Mouse (Mus musculus) midbrain, postnatal 0 days (tissue): ENCODE data around the gene H2-Ke6. TPM values are rescaled to one million over a fixed set of nuclear protein-coding genes. Genes with fewer than 3 reads are reported as not detected.
A peak's percentile ranks its signal among the peaks of the same experiment; 100 is the strongest.

ENCODE experiments used
- ATAC-seq: fragments of 200-750 bp; cut with Nextera tagmentation; 2 replicates; pipeline ENCODE4 v1.8.0; 2017; ENCODE audit warnings: moderate number of reproducible peaks, mild to moderate bottlenecking, moderate TSS enrichment, moderate library complexity; ENCODE audit not compliant: low FRiP score
- DNase-seq: peaks from one replicate; pipeline ENCODE4 v3.0.0-alpha.2; 2015; ENCODE audit warnings: low spot score
- H3K27ac ChIP-seq: fragments of 300-500 bp; sonication (generic); 2 replicates; pipeline ENCODE4 v1.5.1; 2014; ENCODE audit warnings: low read depth, mild to moderate bottlenecking, low read length, mixed read lengths
- H3K27me3 ChIP-seq: fragments of 300-500 bp; sonication (generic); 2 replicates; pipeline ENCODE4 v1.6.1; 2014; ENCODE audit warnings: low read length, control low read depth, mixed read lengths; ENCODE audit not compliant: insufficient read depth
- H3K36me3 ChIP-seq: fragments of 300-500 bp; sonication (generic); 2 replicates; pipeline ENCODE4 v1.6.1; 2014; ENCODE audit warnings: low read length, control low read depth, mixed read lengths; ENCODE audit not compliant: insufficient read depth
- H3K4me1 ChIP-seq: fragments of 300-500 bp; sonication (generic); 2 replicates; pipeline ENCODE4 v1.6.1; 2014; ENCODE audit warnings: mild to moderate bottlenecking, control low read depth, antibody characterized with exemption, low read length, mixed read lengths; ENCODE audit not compliant: insufficient read depth
- H3K4me2 ChIP-seq: fragments of 300-500 bp; sonication (generic); 2 replicates; pipeline ENCODE4 v1.6.1; 2014; ENCODE audit warnings: low read depth, mild to moderate bottlenecking, low read length, mixed read lengths; ENCODE audit not compliant: poor library complexity, severe bottlenecking
- H3K4me3 ChIP-seq: fragments of 300-500 bp; sonication (generic); 2 replicates; pipeline ENCODE4 v1.5.1; 2014; ENCODE audit warnings: low read depth, mild to moderate bottlenecking, low read length, moderate library complexity
- H3K9ac ChIP-seq: fragments of 300-500 bp; sonication (generic); replicated peaks from 2 replicates; pipeline ENCODE4 v1.6.1; 2014; ENCODE audit warnings: mild to moderate bottlenecking, low read length, moderate library complexity, mixed read lengths; ENCODE audit not compliant: poor library complexity, severe bottlenecking
- H3K9me3 ChIP-seq: fragments of 300-500 bp; sonication (generic); 2 replicates; pipeline ENCODE4 v1.6.1; 2016; ENCODE audit warnings: low read length, control low read depth
- CTCF ChIP-seq: IDR thresholded peaks from 2 replicates; pipeline ENCODE4 v1.5.1; 2016; ENCODE audit warnings: antibody characterized with exemption, mild to moderate bottlenecking
- WGBS: fragments of 180-500 bp; shearing (Covaris S2); extraction: QIAGEN DNeasy Blood & Tissue Kit; methylation state at CpG from one replicate; pipeline ENCODE4 v1.1.7; 2014; 5-methylcytosine and 5-hydroxymethylcytosine counted together
- polyA plus RNA-seq: library from polyadenylated mRNA; unstranded; fragments of >200 nt; fragmentation: Nextera tagmentation; extraction: Ambion mirVana; gene quantifications from 2 replicates; pipeline ENCODE4 v1.2.1, GENCODE M21; 2015
- total RNA-seq: library from RNA; depleted of rRNA; stranded (reverse); fragments of >200 nt; gene quantifications from 2 replicates; pipeline ENCODE4 v1.2.3, GENCODE M21; 2014

H2-Ke6 gene
- total and polyA plus RNA-seq, 2 experiments from 2014 or later, result 53.6 to 58.4 TPM

- H3K27me3 ChIP-seq, result no peaks in the 10 kb centered on the region
- no peak for ATAC-seq
- H3K4me1 ChIP-seq, result no peaks in the 10 kb centered on the region
- H3K9ac ChIP-seq, result no peak overlapping the region
- DNase-seq, result no peak
- no peak overlapping the region for H3K4me3 ChIP-seq
- no peaks in the 10 kb centered on the region for H3K9me3 ChIP-seq
- WGBS, result 93% methylated on average over 5 of the region's 5 CpGs
- H3K36me3 ChIP-seq, result 0 out of 2 replicates have a peak, but pooled peaks cover 3% of the 10 kb centered on the region
- H3K27ac ChIP-seq, result no peak overlapping the region
- TF ChIP-seq CTCF, result no peak
- no peak overlapping the region for H3K4me2 ChIP-seq
These were observed 19.7 kb upstream of the H2-Ke6 start for GRCm38 (mm10) chr17:34047404-34048050.

- Histone ChIP-seq H3K4me1 (no peaks in the 10 kb centered on the region), H3K36me3 (no peaks in the 10 kb centered on the region), H3K27me3 (no peaks in the 10 kb centered on the region), H3K9ac (no peak overlapping the region), H3K4me2 (no peak overlapping the region), H3K4me3 (no peak overlapping the region), H3K9me3 (no peaks in the 10 kb centered on the region), H3K27ac (no peak overlapping the region)
- DNase-seq (no peak), ATAC-seq (no peak)
- WGBS, result 79% methylated on average over 14 of the region's 14 CpGs
- TF ChIP-seq CTCF, result no peak
These were observed 18.1 kb upstream of the H2-Ke6 start for GRCm38 (mm10) chr17:34045941-34046340.

- no peaks in the 10 kb centered on the region for H3K27me3 ChIP-seq
- no peaks in the 10 kb centered on the region for H3K4me1 ChIP-seq
- 34% methylated on average over 17 of the region's 17 CpGs for WGBS
- peak overlapping the region; percentile 28 for H3K4me3 ChIP-seq
- H3K27ac ChIP-seq, result no peak overlapping the region
- no peak for ATAC-seq
- TF ChIP-seq CTCF, result no peak
- peak overlapping the region; percentile 39; the same call in 1 of the 2 replicates for H3K9ac ChIP-seq
- H3K36me3 ChIP-seq, result peaks cover 24% of the 10 kb centered on the region
- H3K4me2 ChIP-seq, result peak overlapping the region; percentile 49
- DNase-seq, result peak; percentile 33
- H3K9me3 ChIP-seq, result no peaks in the 10 kb centered on the region
These were observed 11.9 kb upstream of the H2-Ke6 start for GRCm38 (mm10) chr17:34039562-34040450.

- WGBS, result 12% methylated on average over 28 of the region's 28 CpGs
- H3K9ac ChIP-seq, result peak within 1 kb of the TSS; percentile 39; the same call in 1 of the 2 replicates
These were observed 11.2 kb upstream of the H2-Ke6 start, which contains the start of gene Col11a2 for GRCm38 (mm10) chr17:34038878-34039561. Col11a2 (plus strand) TSS chr17:34039437.

GRCm38 (mm10) chr17:34038440-34038839 is 10.6 kb upstream of the H2-Ke6 start:
- H3K4me3 ChIP-seq, result peak overlapping the region; percentile 28
- H3K9me3 ChIP-seq, result no peaks in the 10 kb centered on the region
- 0 out of 2 replicates have a peak overlapping the region, but pooled peaks have one; percentile 39 for H3K9ac ChIP-seq
- no peak for ATAC-seq
- WGBS, result 16% methylated on average over 20 of the region's 21 CpGs
- DNase-seq, result peak; percentile 51
- H3K27ac ChIP-seq, result no peak overlapping the region
- H3K36me3 ChIP-seq, result peaks cover 24% of the 10 kb centered on the region
- H3K27me3 ChIP-seq, result no peaks in the 10 kb centered on the region
- H3K4me1 ChIP-seq, result no peaks in the 10 kb centered on the region
- TF ChIP-seq CTCF, result no peak
- peak overlapping the region; percentile 49 for H3K4me2 ChIP-seq

More at GRCm38 (mm10) chr17:34038878-34039561, 11.2 kb upstream of the H2-Ke6 start, which contains the start of gene Col11a2:
- H3K27ac ChIP-seq, result no peak within 1 kb of the TSS
- H3K27me3 ChIP-seq, result no peaks in the 10 kb centered on the region
- peak; percentile 36 for TF ChIP-seq CTCF
- H3K4me2 ChIP-seq, result peak within 1 kb of the TSS; percentile 49
- H3K9me3 ChIP-seq, result no peaks in the 10 kb centered on the region
- peak; percentile 35; the same call in 1 of the 2 replicates for ATAC-seq
- DNase-seq, result peak; percentile 26
- H3K4me3 ChIP-seq, result peak within 1 kb of the TSS; percentile 28
- H3K36me3 ChIP-seq, result peaks cover 24% of the 10 kb centered on the region
- H3K4me1 ChIP-seq, result no peaks in the 10 kb centered on the region
